Mouse (Mus musculus) kidney, embryonic 14.5 days (tissue): ENCODE data around the gene Cass4. TPM values are rescaled to one million over a fixed set of nuclear protein-coding genes. Genes with fewer than 3 reads are reported as not detected.

Source experiments
- ATAC-seq: fragments of 200-750 bp; cut with Nextera tagmentation; 2 replicates; pipeline ENCODE4 v1.8.0; 2017; ENCODE audit warnings: moderate number of reproducible peaks, mild to moderate bottlenecking, moderate TSS enrichment, moderate library complexity; ENCODE audit not compliant: low FRiP score, low TSS enrichment
- H3K27ac ChIP-seq: fragments of 300-500 bp; sonication (generic); 2 replicates; pipeline ENCODE4 v1.5.1; 2014; ENCODE audit warnings: low read depth, mild to moderate bottlenecking, low read length, moderate library complexity, mixed read lengths
- H3K27me3 ChIP-seq: fragments of 300-500 bp; sonication (generic); 2 replicates; pipeline ENCODE4 v1.6.1; 2014; ENCODE audit warnings: mild to moderate bottlenecking, low read length; ENCODE audit not compliant: control insufficient read depth, insufficient read depth
- H3K36me3 ChIP-seq: fragments of 300-500 bp; sonication (generic); 2 replicates; pipeline ENCODE4 v1.6.1; 2014; ENCODE audit warnings: low read length, mixed read lengths; ENCODE audit not compliant: control insufficient read depth, insufficient read depth
- H3K4me1 ChIP-seq: fragments of 300-500 bp; sonication (generic); 2 replicates; pipeline ENCODE4 v1.6.1; 2014; ENCODE audit warnings: low read length, mixed read lengths; ENCODE audit not compliant: control insufficient read depth, insufficient read depth
- H3K4me2 ChIP-seq: fragments of 300-500 bp; sonication (generic); replicated peaks from 2 replicates; pipeline ENCODE4 v1.6.1; 2014; ENCODE audit warnings: low read depth, mild to moderate bottlenecking, low read length
- H3K4me3 ChIP-seq: fragments of 300-500 bp; sonication (generic); 2 replicates; pipeline ENCODE4 v1.5.1; 2014; ENCODE audit warnings: mild to moderate bottlenecking, low read length
- H3K9ac ChIP-seq: fragments of 300-500 bp; sonication (generic); 2 replicates; pipeline ENCODE4 v1.6.1; 2014; ENCODE audit warnings: low read depth, mild to moderate bottlenecking, low read length, moderate library complexity
- H3K9me3 ChIP-seq: fragments of 300-500 bp; sonication (generic); 2 replicates; pipeline ENCODE4 v1.6.1; 2016; ENCODE audit warnings: low read length; ENCODE audit not compliant: control insufficient read depth
- WGBS: fragments of 180-500 bp; shearing (Covaris S2); extraction: QIAGEN DNeasy Blood & Tissue Kit; methylation state at CpG from one replicate; pipeline ENCODE4 v1.1.7; 2014; 5-methylcytosine and 5-hydroxymethylcytosine counted together
- polyA plus RNA-seq: library from polyadenylated mRNA; unstranded; fragments of >200 nt; fragmentation: Nextera tagmentation; extraction: Ambion mirVana; gene quantifications from 2 replicates; pipeline ENCODE4 v1.2.1, GENCODE M21; 2014

The Cass4 gene
- 0.19 and 0.57 TPM in 2 replicates for polyA plus RNA-seq

GRCm38 (mm10) chr2:172393391-172394051 is at the start of gene Cass4:
TSS of gene Cass4 (plus strand) at chr2:172393794.
- no peak for ATAC-seq
- no peak within 1 kb of the TSS for H3K9ac ChIP-seq
- 0 out of 2 replicates have a peak, but pooled peaks cover 6% of the 10 kb centered on the region for H3K4me1 ChIP-seq
- no peak within 1 kb of the TSS for H3K4me3 ChIP-seq
- no peaks in the 10 kb centered on the region for H3K9me3 ChIP-seq
- no peaks in the 10 kb centered on the region for H3K36me3 ChIP-seq
- 40% methylated on average over 13 of the region's 13 CpGs for WGBS
- no peak within 1 kb of the TSS for H3K4me2 ChIP-seq
- no peak within 1 kb of the TSS for H3K27ac ChIP-seq
- no peaks in the 10 kb centered on the region for H3K27me3 ChIP-seq

DNA sequence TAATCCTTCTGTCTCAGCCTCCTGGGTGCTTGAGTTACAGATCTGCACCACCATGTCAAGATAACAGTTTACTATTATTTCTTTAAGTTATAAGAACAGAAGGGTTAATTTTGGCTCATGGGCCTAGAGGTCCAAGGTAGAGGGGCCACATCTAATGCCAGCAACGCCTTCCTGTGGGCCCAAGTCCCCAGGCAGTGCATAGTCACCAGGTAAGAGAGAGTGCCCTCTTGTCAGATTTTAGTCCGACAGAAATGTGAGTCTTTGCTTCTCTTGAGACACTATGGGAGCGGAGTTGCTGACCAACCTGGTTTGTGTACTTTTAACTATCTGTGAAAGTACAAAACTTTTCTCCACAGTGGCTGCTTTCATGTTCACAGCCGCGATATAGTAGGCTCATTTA is 48.9 kb upstream of the Cass4 start:
- Histone ChIP-seq H3K27me3 (no peaks in the 10 kb centered on the region), H3K4me1 (no peaks in the 10 kb centered on the region), H3K4me2 (peak overlapping the region; percentile 97), H3K9ac (no peak overlapping the region), H3K9me3 (0 out of 2 replicates have a peak, but pooled peaks cover 4% of the 10 kb centered on the region), H3K27ac (0 out of 2 replicates have a peak overlapping the region, but pooled peaks have one; percentile 30), H3K36me3 (no peaks in the 10 kb centered on the region), H3K4me3 (peak overlapping the region; percentile 71)
- peak; percentile 2; the same call in 1 of the 2 replicates for ATAC-seq
- 39% methylated on average over 5 of the region's 5 CpGs for WGBS

DNA sequence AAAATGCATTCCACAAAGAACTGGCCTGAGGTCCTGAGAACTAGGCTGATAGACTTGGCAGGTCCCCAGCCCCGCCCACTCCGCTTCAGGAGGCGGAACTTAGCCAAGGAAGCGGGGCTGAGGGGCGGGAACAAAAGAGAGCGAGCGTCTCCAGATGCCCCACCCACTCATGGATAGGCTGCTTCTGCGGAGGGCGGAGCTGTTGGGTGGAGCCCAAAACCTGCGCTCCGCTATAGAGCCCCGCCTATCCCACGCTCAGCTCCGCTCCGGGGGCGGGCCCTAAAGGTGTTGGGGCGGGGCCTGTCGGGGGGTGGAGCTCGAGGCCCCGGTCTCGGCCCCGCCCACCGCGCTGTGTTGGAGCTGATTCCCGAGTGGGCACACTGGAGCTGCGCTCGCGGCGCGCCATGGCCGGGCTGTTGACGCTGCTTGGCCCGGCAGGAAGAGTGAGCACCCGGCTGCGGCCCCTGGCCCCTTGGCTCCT is 48.3 kb upstream of the Cass4 start, which contains the start of gene Fam210b:
Gene Fam210b, plus strand, starts transcription at position 308 of the 481 bp plus-strand sequence.
- 0 out of 2 replicates have a peak, but pooled peaks cover 4% of the 10 kb centered on the region for H3K9me3 ChIP-seq
- WGBS, result 0% methylated on average over 31 of the region's 35 CpGs
- peak within 1 kb of the TSS; percentile 63 for H3K9ac ChIP-seq
- peak within 1 kb of the TSS; percentile 97 for H3K4me2 ChIP-seq
- H3K27ac ChIP-seq, result 0 out of 2 replicates have a peak within 1 kb of the TSS, but pooled peaks have one; percentile 30
- no peaks in the 10 kb centered on the region for H3K36me3 ChIP-seq
- H3K27me3 ChIP-seq, result no peaks in the 10 kb centered on the region
- ATAC-seq, result peak; percentile 98
- H3K4me3 ChIP-seq, result peak within 1 kb of the TSS; percentile 71
- H3K4me1 ChIP-seq, result no peaks in the 10 kb centered on the region

GRCm38 (mm10) chr2:172346034-172346929 is 47.3 kb upstream of the Cass4 start:
- H3K36me3 ChIP-seq, result no peaks in the 10 kb centered on the region
- no peak for ATAC-seq
- H3K4me3 ChIP-seq, result peak overlapping the region; percentile 71
- no peaks in the 10 kb centered on the region for H3K27me3 ChIP-seq
- no peak overlapping the region for H3K27ac ChIP-seq
- H3K4me2 ChIP-seq, result peak overlapping the region; percentile 97
- H3K4me1 ChIP-seq, result no peaks in the 10 kb centered on the region
- WGBS, result 10% methylated on average over 31 of the region's 31 CpGs
- peak overlapping the region; percentile 63 for H3K9ac ChIP-seq
- H3K9me3 ChIP-seq, result 0 out of 2 replicates have a peak, but pooled peaks cover 4% of the 10 kb centered on the region

- no peaks in the 10 kb centered on the region for H3K36me3 ChIP-seq
- H3K4me1 ChIP-seq, result no peaks in the 10 kb centered on the region
- no peak overlapping the region for H3K4me2 ChIP-seq
- H3K27me3 ChIP-seq, result no peaks in the 10 kb centered on the region
- no peak overlapping the region for H3K9ac ChIP-seq
- no peak overlapping the region for H3K4me3 ChIP-seq
- no peak overlapping the region for H3K27ac ChIP-seq
- WGBS, result 45% methylated on average over 8 of the region's 8 CpGs
- 0 out of 2 replicates have a peak, but pooled peaks cover 4% of the 10 kb centered on the region for H3K9me3 ChIP-seq
- no peak for ATAC-seq
These were observed 46.5 kb upstream of the Cass4 start for GRCm38 (mm10) chr2:172346933-172347611.

GRCm38 (mm10) chr2:172348297-172348950 is 45.2 kb upstream of the Cass4 start:
- H3K36me3 ChIP-seq, result peaks cover 4% of the 10 kb centered on the region; the same call in 1 of the 2 replicates
- H3K27ac ChIP-seq, result no peak overlapping the region
- H3K9ac ChIP-seq, result no peak overlapping the region
- 37% methylated on average over 3 of the region's 3 CpGs for WGBS
- H3K4me1 ChIP-seq, result no peaks in the 10 kb centered on the region
- no peaks in the 10 kb centered on the region for H3K27me3 ChIP-seq
- H3K4me3 ChIP-seq, result no peak overlapping the region
- H3K9me3 ChIP-seq, result no peaks in the 10 kb centered on the region
- ATAC-seq, result no peak
- no peak overlapping the region for H3K4me2 ChIP-seq

DNA sequence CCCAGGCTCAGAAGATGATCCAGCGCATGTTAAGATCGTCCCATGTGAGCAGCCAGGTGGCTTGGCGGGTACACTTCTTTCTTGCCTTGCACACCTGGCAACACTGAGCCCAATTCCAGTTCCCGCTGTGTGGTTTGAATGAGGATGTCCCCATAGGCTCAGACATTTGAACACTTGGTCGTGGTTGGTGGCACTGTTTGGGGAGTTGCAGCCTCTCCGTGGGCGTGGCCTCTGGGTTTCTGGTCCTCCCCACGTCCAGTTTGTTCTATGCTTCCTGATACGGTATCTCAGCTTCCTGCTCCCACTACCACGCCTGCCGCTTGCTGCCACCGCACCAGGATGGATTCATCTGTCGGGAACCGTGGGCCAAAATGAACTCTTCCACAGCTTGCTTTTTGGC is 43.8 kb upstream of the Cass4 start:
- Histone ChIP-seq H3K4me2 (no peak overlapping the region), H3K36me3 (peaks cover 11% of the 10 kb centered on the region; the same call in 1 of the 2 replicates), H3K9ac (no peak overlapping the region), H3K9me3 (no peaks in the 10 kb centered on the region), H3K4me3 (no peak overlapping the region), H3K4me1 (no peaks in the 10 kb centered on the region), H3K27me3 (no peaks in the 10 kb centered on the region), H3K27ac (no peak overlapping the region)
- ATAC-seq, result no peak
- WGBS, result 82% methylated on average over 14 of the region's 14 CpGs

DNA sequence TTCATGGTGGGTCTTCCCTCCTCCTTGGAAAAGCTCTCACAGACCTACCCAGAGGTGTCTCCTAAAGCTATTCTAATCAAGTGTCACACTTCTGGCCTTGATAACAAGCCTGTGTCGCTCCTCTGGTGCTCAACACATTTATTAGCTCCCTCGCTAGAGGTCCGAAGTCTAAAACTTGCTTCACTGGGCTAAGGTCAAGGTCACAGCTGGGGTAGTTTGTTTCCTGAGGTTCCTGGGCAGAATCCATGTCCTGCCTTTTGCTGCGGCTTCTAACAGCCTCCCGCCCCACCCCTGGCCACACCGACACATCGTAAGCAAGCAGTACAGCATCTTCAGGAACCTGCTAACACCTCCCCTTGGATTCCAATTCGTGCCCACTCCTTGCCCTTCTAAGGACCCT is 42.8 kb upstream of the Cass4 start:
- H3K27me3 ChIP-seq, result no peaks in the 10 kb centered on the region
- WGBS, result 38% methylated on average over 8 of the region's 8 CpGs
- H3K9me3 ChIP-seq, result no peaks in the 10 kb centered on the region
- H3K4me2 ChIP-seq, result no peak overlapping the region
- H3K36me3 ChIP-seq, result peaks cover 19% of the 10 kb centered on the region
- H3K27ac ChIP-seq, result no peak overlapping the region
- ATAC-seq, result no peak
- no peak overlapping the region for H3K9ac ChIP-seq
- H3K4me3 ChIP-seq, result no peak overlapping the region
- no peaks in the 10 kb centered on the region for H3K4me1 ChIP-seq
